Mouse (Mus musculus): ENCODE data around the gene Neurod2. TPM values are rescaled to one million over a fixed set of nuclear protein-coding genes. Genes with fewer than 3 reads are reported as not detected.
A peak's percentile ranks its signal among the peaks of the same experiment; 100 is the strongest.

The Neurod2 gene
- polyA plus RNA-seq, 1 experiment from 2014 or later: 25.5 TPM

GRCm38 (mm10) chr11:98294188-98295012 lies 35.0 kb downstream of the Neurod2 start:
- peak; percentile 77 for ATAC-seq (ENCODE audit: low read depth)
- Histone ChIP-seq H3K36me3 (ENCODE audit: control insufficient read depth, insufficient read depth, low read length) (no peaks in the 10 kb centered on the region), H3K4me3 (ENCODE audit: low read depth, low read length) (peak overlapping the region; percentile 58), H3K4me1 (ENCODE audit: control insufficient read depth, insufficient read depth, low read length) (peaks cover 37% of the 10 kb centered on the region), H3K9ac (replicated peaks; ENCODE audit: low read depth, low read length) (peak overlapping the region; percentile 75), H3K27ac (ENCODE audit: low read depth, low read length) (peak overlapping the region; percentile 71), H3K9me3 (ENCODE audit: control insufficient read depth, low read length) (no peaks in the 10 kb centered on the region), H3K27me3 (ENCODE audit: control insufficient read depth, insufficient read depth, low read length) (no peaks in the 10 kb centered on the region), H3K4me2 (ENCODE audit: low read depth, low read length) (peak overlapping the region; percentile 78)
- WGBS: 2% methylated on average over 56 of the region's 58 CpGs

DNA sequence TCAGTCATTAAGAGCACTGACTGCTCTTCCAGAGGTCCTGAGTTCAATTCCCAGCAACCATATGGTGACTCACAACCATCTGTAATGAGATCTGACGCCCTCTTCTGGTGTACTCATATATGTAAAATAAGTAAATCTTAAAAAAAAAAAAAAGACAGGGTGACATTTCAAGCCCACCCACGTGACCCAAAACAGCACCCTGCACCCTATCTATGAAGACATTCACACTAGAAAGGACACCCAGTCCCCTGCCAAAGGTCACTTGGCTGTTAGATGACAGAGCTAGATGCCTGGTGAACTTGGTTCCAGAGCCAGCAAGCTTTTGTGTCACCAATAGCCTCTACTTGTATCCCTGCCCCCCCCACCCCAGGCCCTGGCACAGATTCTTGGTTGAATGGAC lies 36.4 kb downstream of the Neurod2 start:
- no peak for ATAC-seq (ENCODE audit: low read depth)
- no peaks in the 10 kb centered on the region for H3K36me3 ChIP-seq (ENCODE audit: control insufficient read depth, insufficient read depth, low read length)
- 59% methylated on average over 2 of the region's 2 CpGs for WGBS
- H3K9me3 ChIP-seq (ENCODE audit: control insufficient read depth, low read length): no peaks in the 10 kb centered on the region
- no peak overlapping the region for H3K27ac ChIP-seq (ENCODE audit: low read depth, low read length)
- H3K27me3 ChIP-seq (ENCODE audit: control insufficient read depth, insufficient read depth, low read length): no peaks in the 10 kb centered on the region
- no peak overlapping the region for H3K4me2 ChIP-seq (ENCODE audit: low read depth, low read length)
- peaks cover 33% of the 10 kb centered on the region for H3K4me1 ChIP-seq (ENCODE audit: control insufficient read depth, insufficient read depth, low read length)
- no peak overlapping the region for H3K4me3 ChIP-seq (ENCODE audit: low read depth, low read length)
- no peak overlapping the region for H3K9ac ChIP-seq (replicated peaks; ENCODE audit: low read depth, low read length)

- Histone ChIP-seq H3K9ac (replicated peaks; ENCODE audit: low read depth, low read length) (no peak overlapping the region), H3K27me3 (ENCODE audit: control insufficient read depth, insufficient read depth, low read length) (no peaks in the 10 kb centered on the region), H3K4me3 (ENCODE audit: low read depth, low read length) (no peak overlapping the region), H3K36me3 (ENCODE audit: control insufficient read depth, insufficient read depth, low read length) (no peaks in the 10 kb centered on the region), H3K4me2 (ENCODE audit: low read depth, low read length) (no peak overlapping the region), H3K27ac (ENCODE audit: low read depth, low read length) (no peak overlapping the region), H3K4me1 (ENCODE audit: control insufficient read depth, insufficient read depth, low read length) (peaks cover 24% of the 10 kb centered on the region), H3K9me3 (ENCODE audit: control insufficient read depth, low read length) (no peaks in the 10 kb centered on the region)
- ATAC-seq (ENCODE audit: low read depth): no peak
- 68% methylated on average over 2 of the region's 2 CpGs for WGBS
Measured at GRCm38 (mm10) chr11:98290906-98291305, 38.5 kb downstream of the Neurod2 start.

GRCm38 (mm10) chr11:98289873-98290272 lies 39.6 kb downstream of the Neurod2 start:
- Histone ChIP-seq H3K27ac (ENCODE audit: low read depth, low read length) (0 out of 2 replicates have a peak overlapping the region, but pooled peaks have one; percentile 22), H3K27me3 (ENCODE audit: control insufficient read depth, insufficient read depth, low read length) (no peaks in the 10 kb centered on the region), H3K4me1 (ENCODE audit: control insufficient read depth, insufficient read depth, low read length) (peaks cover 22% of the 10 kb centered on the region), H3K36me3 (ENCODE audit: control insufficient read depth, insufficient read depth, low read length) (no peaks in the 10 kb centered on the region), H3K9ac (replicated peaks; ENCODE audit: low read depth, low read length) (no peak overlapping the region), H3K9me3 (ENCODE audit: control insufficient read depth, low read length) (no peaks in the 10 kb centered on the region), H3K4me3 (ENCODE audit: low read depth, low read length) (no peak overlapping the region), H3K4me2 (ENCODE audit: low read depth, low read length) (no peak overlapping the region)
- no peak for ATAC-seq (ENCODE audit: low read depth)
- 26% methylated on average over 13 of the region's 13 CpGs for WGBS

DNA sequence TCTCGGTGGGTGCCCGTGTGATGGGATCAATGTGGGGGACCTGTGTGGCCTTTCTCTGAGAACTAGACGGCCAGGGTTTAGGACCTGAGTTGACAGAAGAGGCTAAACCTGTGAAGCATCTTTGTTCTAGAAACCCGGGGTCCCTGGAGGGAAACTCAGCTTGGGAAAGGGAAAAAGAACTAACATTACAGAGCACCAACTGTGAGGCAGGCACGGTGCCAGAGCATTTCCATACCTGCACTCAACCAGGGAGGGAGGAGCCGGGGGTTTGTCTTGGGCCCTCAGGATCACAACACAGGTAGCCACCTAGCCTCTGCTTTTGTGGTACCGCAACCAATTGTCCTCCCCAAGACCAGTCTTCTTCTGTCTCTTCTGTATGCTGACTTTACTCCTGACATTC lies 41.5 kb downstream of the Neurod2 start:
- no peak overlapping the region for H3K4me3 ChIP-seq (ENCODE audit: low read depth, low read length)
- H3K36me3 ChIP-seq (ENCODE audit: control insufficient read depth, insufficient read depth, low read length): no peaks in the 10 kb centered on the region
- no peak for ATAC-seq (ENCODE audit: low read depth)
- H3K9me3 ChIP-seq (ENCODE audit: control insufficient read depth, low read length): no peaks in the 10 kb centered on the region
- 54% methylated on average over 7 of the region's 7 CpGs for WGBS
- H3K27me3 ChIP-seq (ENCODE audit: control insufficient read depth, insufficient read depth, low read length): no peaks in the 10 kb centered on the region
- peak overlapping the region; percentile 34; the same call in 1 of the 2 replicates for H3K27ac ChIP-seq (ENCODE audit: low read depth, low read length)
- H3K4me2 ChIP-seq (ENCODE audit: low read depth, low read length): no peak overlapping the region
- H3K4me1 ChIP-seq (ENCODE audit: control insufficient read depth, insufficient read depth, low read length): peaks cover 24% of the 10 kb centered on the region
- H3K9ac ChIP-seq (replicated peaks; ENCODE audit: low read depth, low read length): no peak overlapping the region

- Histone ChIP-seq H3K4me3 (ENCODE audit: low read depth, low read length) (no peak overlapping the region), H3K4me1 (ENCODE audit: control insufficient read depth, insufficient read depth, low read length) (peaks cover 27% of the 10 kb centered on the region), H3K36me3 (ENCODE audit: control insufficient read depth, insufficient read depth, low read length) (no peaks in the 10 kb centered on the region), H3K9ac (replicated peaks; ENCODE audit: low read depth, low read length) (no peak overlapping the region), H3K27ac (ENCODE audit: low read depth, low read length) (peak overlapping the region; percentile 34; the same call in 1 of the 2 replicates), H3K9me3 (ENCODE audit: control insufficient read depth, low read length) (no peaks in the 10 kb centered on the region), H3K4me2 (ENCODE audit: low read depth, low read length) (no peak overlapping the region), H3K27me3 (ENCODE audit: control insufficient read depth, insufficient read depth, low read length) (no peaks in the 10 kb centered on the region)
- no peak for ATAC-seq (ENCODE audit: low read depth)
- 36% methylated on average over 5 of the region's 5 CpGs for WGBS
Measured at GRCm38 (mm10) chr11:98287531-98287930, 41.9 kb downstream of the Neurod2 start.

DNA sequence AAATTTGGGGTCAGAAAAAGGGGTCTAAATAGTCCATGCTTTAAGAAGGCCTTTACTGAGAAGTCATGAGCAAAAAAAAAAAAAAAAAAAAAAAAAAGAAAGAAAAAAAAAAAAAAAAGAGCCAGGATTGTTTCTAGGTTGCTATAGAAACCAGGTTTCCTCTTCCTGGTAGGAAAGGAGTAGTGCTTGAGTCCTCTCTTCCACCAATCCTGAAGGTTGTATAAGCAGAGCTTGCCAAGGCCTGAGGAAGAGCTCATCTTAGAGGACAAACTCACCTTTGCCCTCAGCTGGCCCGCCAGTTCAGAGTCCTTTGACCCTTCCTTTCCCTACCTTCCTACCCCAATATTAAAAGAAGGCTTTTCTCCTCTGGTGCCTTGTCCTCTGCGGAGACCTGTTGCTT lies 44.1 kb downstream of the Neurod2 start:
- H3K27ac ChIP-seq (ENCODE audit: low read depth, low read length): no peak overlapping the region

DNA sequence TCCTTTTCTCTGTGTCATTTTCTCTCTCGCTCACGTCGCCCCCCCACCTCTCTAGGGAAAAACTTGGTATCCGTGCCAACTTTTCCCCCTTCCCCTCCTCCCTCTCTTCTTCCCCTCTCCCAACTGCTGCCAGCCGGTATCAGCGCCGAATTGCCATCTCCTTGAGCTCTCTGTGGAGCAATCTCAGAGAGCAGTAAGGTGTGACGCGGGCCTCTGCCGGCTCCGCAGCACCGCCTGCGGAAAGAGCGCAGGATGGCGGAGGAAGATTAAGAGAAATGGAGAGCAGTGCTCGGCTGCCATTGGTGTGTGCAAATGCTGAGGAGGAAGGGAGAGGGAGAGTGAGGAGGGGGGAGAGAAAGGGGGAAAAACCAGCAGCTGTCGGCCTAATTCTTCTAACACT lies 45.2 kb downstream of the Neurod2 start:
- Histone ChIP-seq H3K9ac (replicated peaks; ENCODE audit: low read depth, low read length) (no peak overlapping the region), H3K4me3 (ENCODE audit: low read depth, low read length) (no peak overlapping the region), H3K36me3 (ENCODE audit: control insufficient read depth, insufficient read depth, low read length) (no peaks in the 10 kb centered on the region), H3K27me3 (ENCODE audit: control insufficient read depth, insufficient read depth, low read length) (no peaks in the 10 kb centered on the region), H3K9me3 (ENCODE audit: control insufficient read depth, low read length) (no peaks in the 10 kb centered on the region), H3K4me2 (ENCODE audit: low read depth, low read length) (peak overlapping the region; percentile 31; the same call in 1 of the 2 replicates), H3K4me1 (ENCODE audit: control insufficient read depth, insufficient read depth, low read length) (peaks cover 14% of the 10 kb centered on the region), H3K27ac (ENCODE audit: low read depth, low read length) (peak overlapping the region; percentile 84)
- WGBS: 1% methylated on average over 15 of the region's 17 CpGs
- ATAC-seq (ENCODE audit: low read depth): peak; percentile 92

More for the DNA sequence above, 44.1 kb downstream of the Neurod2 start:
- no peaks in the 10 kb centered on the region for H3K27me3 ChIP-seq (ENCODE audit: control insufficient read depth, insufficient read depth, low read length)
- WGBS: 58% methylated on average over 2 of the region's 2 CpGs
- no peaks in the 10 kb centered on the region for H3K9me3 ChIP-seq (ENCODE audit: control insufficient read depth, low read length)
- H3K4me1 ChIP-seq (ENCODE audit: control insufficient read depth, insufficient read depth, low read length): peaks cover 21% of the 10 kb centered on the region
- no peak overlapping the region for H3K4me3 ChIP-seq (ENCODE audit: low read depth, low read length)
- no peak for ATAC-seq (ENCODE audit: low read depth)
- H3K4me2 ChIP-seq (ENCODE audit: low read depth, low read length): no peak overlapping the region
- H3K36me3 ChIP-seq (ENCODE audit: control insufficient read depth, insufficient read depth, low read length): no peaks in the 10 kb centered on the region
- H3K9ac ChIP-seq (replicated peaks; ENCODE audit: low read depth, low read length): no peak overlapping the region

GRCm38 (mm10) chr11:98283740-98284139 lies 45.7 kb downstream of the Neurod2 start:
- ATAC-seq (ENCODE audit: low read depth): peak; percentile 71
- H3K4me3 ChIP-seq (ENCODE audit: low read depth, low read length): no peak overlapping the region
- H3K9me3 ChIP-seq (ENCODE audit: control insufficient read depth, low read length): no peaks in the 10 kb centered on the region
- H3K4me1 ChIP-seq (ENCODE audit: control insufficient read depth, insufficient read depth, low read length): peaks cover 14% of the 10 kb centered on the region
- peak overlapping the region; percentile 19; the same call in 1 of the 2 replicates for H3K4me2 ChIP-seq (ENCODE audit: low read depth, low read length)
- no peak overlapping the region for H3K9ac ChIP-seq (replicated peaks; ENCODE audit: low read depth, low read length)
- 17% methylated on average over 9 of the region's 9 CpGs for WGBS
- no peaks in the 10 kb centered on the region for H3K36me3 ChIP-seq (ENCODE audit: control insufficient read depth, insufficient read depth, low read length)
- no peaks in the 10 kb centered on the region for H3K27me3 ChIP-seq (ENCODE audit: control insufficient read depth, insufficient read depth, low read length)
- peak overlapping the region; percentile 72 for H3K27ac ChIP-seq (ENCODE audit: low read depth, low read length)

All from neural tube, embryonic 14.5 days (tissue).